Mouse (Mus musculus): ENCODE results near the gene Sprn.

DNA sequence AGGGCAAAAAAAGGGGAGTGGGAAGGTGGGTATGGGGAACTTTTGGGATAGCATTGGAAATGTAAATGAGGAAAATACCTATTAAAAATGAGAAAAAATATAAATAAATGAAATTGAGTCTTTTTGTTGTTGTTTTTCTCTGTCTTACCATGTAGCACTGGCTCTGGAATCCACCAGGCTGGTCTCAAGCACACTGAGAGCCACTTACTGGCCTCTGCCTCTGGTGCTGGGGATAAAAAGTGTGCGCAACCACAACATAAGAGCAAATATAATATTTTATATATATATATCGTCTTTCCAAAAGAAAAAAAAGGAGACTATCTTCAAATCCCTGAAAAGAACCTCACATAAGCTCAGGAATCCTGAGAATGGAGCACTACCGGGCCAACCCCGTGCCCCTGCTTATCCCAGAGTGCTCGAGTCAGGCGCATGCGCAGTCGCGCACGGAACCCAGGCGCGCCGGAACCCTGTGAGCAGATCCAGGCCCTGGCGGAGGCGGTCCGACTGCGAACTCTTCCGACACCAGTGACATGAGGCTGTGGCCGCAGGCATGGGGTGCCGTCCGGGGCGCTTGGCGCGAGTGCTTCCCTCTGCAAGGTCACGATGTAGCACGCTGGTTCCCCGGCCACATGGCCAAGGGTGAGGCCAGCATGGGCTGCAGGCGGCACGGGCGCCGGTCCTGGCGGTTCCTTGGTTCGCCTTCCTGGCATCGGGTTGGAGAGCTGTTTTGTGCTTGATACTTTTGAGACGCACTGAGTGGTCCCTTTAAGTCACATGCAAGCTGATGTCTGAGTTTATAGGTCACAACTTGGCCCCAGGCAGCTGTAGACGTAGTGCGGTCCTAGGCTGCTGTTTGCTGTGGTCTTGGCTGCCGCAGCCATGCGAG, 17.3 kb downstream of the Sprn start, which contains the start of gene Mtg1:
- TF ChIP-seq CTCF (IDR thresholded peaks at IDR 0.05; ENCODE audit: low read depth, low read length) (no peak), GATA1 (IDR thresholded peaks at IDR 0.05; ENCODE audit: borderline replicate concordance, low read length) (no peak), GATA2 (IDR thresholded peaks at IDR 0.05; ENCODE audit: borderline replicate concordance, low read depth, low read length) (no peak)
